Mouse (Mus musculus): ENCODE results near the gene Olfr935.

The Olfr935 gene

GRCm38 (mm10) chr9:38999583-38999982, at the start of gene Olfr935:
Gene Olfr935 (minus strand): TSS chr9:38999683.
- DNase-seq (ENCODE audit: low read depth, low spot score), result no peak

- DNase-seq (ENCODE audit: low read depth, low spot score), result no peak
Observed at GRCm38 (mm10) chr9:39023277-39023676, 23.8 kb upstream of the Olfr935 start, which contains the start of gene Olfr146. Gene Olfr146 (minus strand): TSS chr9:39023377.

GRCm38 (mm10) chr9:38988215-38988614, 11.3 kb downstream of the Olfr935 start, which contains the start of gene Olfr934:
Gene Olfr934 (minus strand): TSS chr9:38988315.
- DNase-seq (ENCODE audit: low read depth, low spot score), result no peak

- no peak for DNase-seq (ENCODE audit: low read depth, low spot score)
Observed at GRCm38 (mm10) chr9:38972013-38972412, 27.5 kb downstream of the Olfr935 start, which contains the start of gene Olfr933. Gene Olfr933 (plus strand): TSS chr9:38972313.

- DNase-seq (ENCODE audit: low read depth, low spot score), result peak; percentile 48
Observed at GRCm38 (mm10) chr9:38954124-38954416, 45.4 kb downstream of the Olfr935 start.

GRCm38 (mm10) chr9:38953401-38954123, 45.9 kb downstream of the Olfr935 start:
- no peak for DNase-seq (ENCODE audit: low read depth, low spot score)
